Mouse (Mus musculus): ENCODE data around the gene Cldn11. TPM values are rescaled to one million over a fixed set of nuclear protein-coding genes. Genes with fewer than 3 reads are reported as not detected.

The Cldn11 gene
- polyA plus RNA-seq, 1 experiment from 2014 or later: 0.23 TPM

DNA sequence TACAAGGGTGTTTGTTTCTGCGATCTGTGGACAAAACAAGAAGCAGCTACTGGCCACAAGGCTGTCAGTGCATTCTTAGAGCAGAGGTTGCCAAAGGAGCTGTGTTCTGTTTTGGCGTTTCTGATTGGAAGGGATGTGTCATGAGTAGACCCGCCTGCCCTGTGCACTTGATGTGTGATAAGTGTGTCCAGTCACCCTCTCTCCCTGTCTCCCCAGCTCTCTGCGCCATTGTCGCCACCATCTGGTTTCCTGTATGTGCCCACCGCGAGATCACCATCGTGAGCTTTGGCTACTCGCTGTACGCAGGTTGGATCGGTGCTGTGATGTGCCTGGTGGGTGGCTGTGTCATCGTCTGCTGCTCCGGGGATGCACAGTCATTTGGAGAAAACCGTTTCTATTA, 13.1 kb downstream of the Cldn11 start:
- no peaks in the 10 kb centered on the region for H3K27me3 ChIP-seq (replicated peaks)
- H3K9ac ChIP-seq: no peak overlapping the region
- no peaks in the 10 kb centered on the region for H3K4me1 ChIP-seq
- ATAC-seq: no peak
- H3K36me3 ChIP-seq: no peaks in the 10 kb centered on the region
- no peaks in the 10 kb centered on the region for H3K9me3 ChIP-seq (replicated peaks)
- WGBS (ENCODE audit: insufficient replicate concordance): 73% methylated on average over 14 of the region's 14 CpGs
- H3K4me3 ChIP-seq: no peak overlapping the region
- H3K27ac ChIP-seq: no peak overlapping the region
- H3K4me2 ChIP-seq: no peak overlapping the region

DNA sequence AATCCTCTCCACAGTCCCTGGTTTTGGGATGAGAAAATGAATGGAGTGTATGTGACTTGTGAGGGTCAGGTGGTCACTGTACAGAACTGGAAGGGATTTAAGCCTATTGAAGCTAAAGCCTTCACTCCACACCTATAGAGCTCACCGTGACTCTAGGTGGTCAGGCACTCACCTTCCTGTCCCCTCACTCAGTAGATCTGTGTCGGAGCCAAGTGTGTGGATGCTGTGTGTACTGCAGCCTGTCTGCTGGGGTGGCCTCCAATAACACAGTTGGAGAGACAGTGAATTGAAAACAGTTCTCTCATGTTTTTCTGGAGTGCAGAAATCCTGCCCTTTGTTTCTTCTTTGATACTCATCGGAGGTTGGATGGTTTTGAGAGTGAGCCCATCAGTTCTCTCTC, 16.1 kb downstream of the Cldn11 start:
- WGBS (ENCODE audit: insufficient replicate concordance): 54% methylated on average over 3 of the region's 3 CpGs
- H3K9ac ChIP-seq: no peak overlapping the region
- ATAC-seq: no peak
- H3K36me3 ChIP-seq: no peaks in the 10 kb centered on the region
- no peak overlapping the region for H3K4me2 ChIP-seq
- no peak overlapping the region for H3K27ac ChIP-seq
- H3K27me3 ChIP-seq (replicated peaks): no peaks in the 10 kb centered on the region
- H3K9me3 ChIP-seq (replicated peaks): no peaks in the 10 kb centered on the region
- H3K4me1 ChIP-seq: no peaks in the 10 kb centered on the region
- H3K4me3 ChIP-seq: no peak overlapping the region

DNA sequence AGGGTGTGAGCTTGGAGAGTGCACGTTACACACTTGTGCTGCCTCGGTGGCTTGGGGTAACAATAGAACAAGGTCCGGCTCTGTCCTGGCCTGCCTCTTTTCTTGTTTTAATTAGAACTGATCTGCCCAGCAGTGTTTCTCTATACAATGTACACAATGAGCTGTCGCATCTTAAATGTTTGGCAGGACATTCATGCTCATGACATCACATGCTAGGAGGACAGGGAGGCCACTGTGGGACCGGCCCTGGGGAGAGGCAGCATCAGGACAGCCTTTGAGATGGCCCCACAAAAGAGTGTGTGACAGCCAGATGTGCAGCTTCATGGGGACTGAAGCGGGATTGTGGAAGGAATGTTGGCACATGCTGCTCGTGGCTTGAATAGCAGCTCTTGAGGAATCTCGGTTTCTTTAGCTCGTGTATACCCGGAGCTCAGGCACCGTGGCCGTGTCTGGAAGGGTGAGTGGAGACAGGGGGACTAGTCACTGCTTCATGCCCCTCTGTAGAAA, 16.7 kb downstream of the Cldn11 start:
- H3K27ac ChIP-seq: no peak overlapping the region
- H3K9me3 ChIP-seq (replicated peaks): no peaks in the 10 kb centered on the region
- no peaks in the 10 kb centered on the region for H3K36me3 ChIP-seq
- no peak for ATAC-seq
- H3K4me2 ChIP-seq: no peak overlapping the region
- H3K4me1 ChIP-seq: no peaks in the 10 kb centered on the region
- no peak overlapping the region for H3K9ac ChIP-seq
- WGBS (ENCODE audit: insufficient replicate concordance): 74% methylated on average over 12 of the region's 12 CpGs
- H3K27me3 ChIP-seq (replicated peaks): no peaks in the 10 kb centered on the region
- no peak overlapping the region for H3K4me3 ChIP-seq

DNA sequence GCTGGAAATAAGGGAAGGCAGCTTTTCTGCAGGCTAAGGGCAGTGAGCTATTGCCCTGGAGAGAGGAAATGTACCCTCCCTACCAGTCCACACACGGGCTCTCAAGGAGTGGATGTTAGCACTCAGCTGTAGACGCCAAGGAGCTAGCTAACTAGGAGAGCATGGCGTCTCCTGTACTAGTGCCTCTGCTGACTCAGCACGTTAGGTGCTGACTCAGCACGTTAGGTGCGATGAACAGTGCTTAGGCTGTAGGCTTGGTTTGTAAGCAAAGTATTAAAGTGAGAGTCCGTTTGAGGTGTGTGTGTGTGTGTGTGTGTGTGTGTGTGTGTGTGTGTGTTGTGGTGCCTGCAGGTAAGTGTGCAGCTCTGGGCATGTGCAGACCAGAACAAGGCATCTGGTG, 40.6 kb downstream of the Cldn11 start:
- no peak overlapping the region for H3K9ac ChIP-seq
- H3K36me3 ChIP-seq: no peaks in the 10 kb centered on the region
- 78% methylated on average over 7 of the region's 7 CpGs for WGBS (ENCODE audit: insufficient replicate concordance)
- no peaks in the 10 kb centered on the region for H3K9me3 ChIP-seq (replicated peaks)
- no peak overlapping the region for H3K27ac ChIP-seq
- no peak for ATAC-seq
- H3K4me2 ChIP-seq: no peak overlapping the region
- H3K27me3 ChIP-seq (replicated peaks): no peaks in the 10 kb centered on the region
- no peak overlapping the region for H3K4me3 ChIP-seq
- H3K4me1 ChIP-seq: no peaks in the 10 kb centered on the region

DNA sequence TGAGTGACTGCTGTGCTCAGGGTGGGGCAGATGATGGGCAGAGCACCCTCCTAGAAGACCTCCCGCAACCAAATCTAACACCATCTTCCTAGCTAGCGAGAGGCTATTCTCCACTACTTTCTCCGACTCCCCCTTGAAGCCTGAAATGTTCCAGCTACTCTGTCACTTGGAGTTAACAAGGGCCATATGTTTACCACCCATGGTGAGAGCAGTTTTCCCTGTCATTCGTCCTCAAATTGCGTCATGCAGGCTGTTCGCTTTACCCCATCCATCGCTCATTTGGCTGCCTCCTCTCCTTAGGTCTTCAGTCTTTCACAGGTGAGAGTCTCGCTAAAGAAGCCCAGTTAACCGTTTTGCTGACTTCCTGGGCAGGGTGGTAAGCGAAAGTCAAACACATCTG, 41.7 kb downstream of the Cldn11 start:
- Histone ChIP-seq H3K9me3 (replicated peaks) (no peaks in the 10 kb centered on the region), H3K27ac (no peak overlapping the region), H3K4me3 (no peak overlapping the region), H3K4me1 (no peaks in the 10 kb centered on the region), H3K9ac (no peak overlapping the region), H3K36me3 (no peaks in the 10 kb centered on the region), H3K27me3 (replicated peaks) (no peaks in the 10 kb centered on the region), H3K4me2 (no peak overlapping the region)
- ATAC-seq: no peak
- WGBS (ENCODE audit: insufficient replicate concordance): 69% methylated on average over 10 of the region's 10 CpGs

DNA sequence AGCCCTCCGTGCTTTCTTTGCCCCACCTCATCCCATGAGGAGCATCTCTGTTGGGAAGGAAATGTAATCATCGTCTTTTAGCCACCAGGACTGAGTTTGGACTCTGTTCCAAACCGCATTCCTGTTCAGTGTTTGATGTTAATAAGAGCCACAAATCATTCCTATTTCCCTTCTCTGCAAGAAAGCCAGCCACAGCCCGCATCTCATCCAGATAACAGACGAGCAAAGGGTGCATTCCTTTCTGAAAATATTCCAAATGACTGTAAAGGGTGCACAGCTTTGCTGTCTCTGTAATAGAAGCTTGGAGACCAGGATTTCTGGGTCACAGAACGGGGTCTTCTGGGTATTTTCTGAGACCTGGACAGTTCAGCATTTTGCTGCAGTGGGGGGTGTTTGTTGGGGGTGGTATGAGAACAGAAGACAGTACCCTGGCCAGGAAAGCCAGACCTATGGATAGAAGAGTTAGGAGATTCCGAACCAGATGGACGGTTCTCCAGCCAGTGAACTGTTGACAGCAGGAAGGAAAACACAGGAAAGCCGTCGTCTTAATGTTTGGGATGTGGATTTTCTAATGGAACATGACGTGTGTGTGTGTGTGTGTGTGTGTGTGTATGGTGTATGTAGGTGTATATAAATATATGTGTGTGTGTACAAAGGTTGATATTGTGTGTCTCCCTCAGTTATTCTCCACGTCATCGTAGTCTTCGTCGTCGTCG, 49.6 kb downstream of the Cldn11 start:
- no peaks in the 10 kb centered on the region for H3K4me1 ChIP-seq
- no peak overlapping the region for H3K27ac ChIP-seq
- 74% methylated on average over 17 of the region's 17 CpGs for WGBS (ENCODE audit: insufficient replicate concordance)
- no peak overlapping the region for H3K9ac ChIP-seq
- no peaks in the 10 kb centered on the region for H3K27me3 ChIP-seq (replicated peaks)
- no peak overlapping the region for H3K4me3 ChIP-seq
- no peaks in the 10 kb centered on the region for H3K9me3 ChIP-seq (replicated peaks)
- H3K36me3 ChIP-seq: no peaks in the 10 kb centered on the region
- no peak overlapping the region for H3K4me2 ChIP-seq
- ATAC-seq: no peak

DNA sequence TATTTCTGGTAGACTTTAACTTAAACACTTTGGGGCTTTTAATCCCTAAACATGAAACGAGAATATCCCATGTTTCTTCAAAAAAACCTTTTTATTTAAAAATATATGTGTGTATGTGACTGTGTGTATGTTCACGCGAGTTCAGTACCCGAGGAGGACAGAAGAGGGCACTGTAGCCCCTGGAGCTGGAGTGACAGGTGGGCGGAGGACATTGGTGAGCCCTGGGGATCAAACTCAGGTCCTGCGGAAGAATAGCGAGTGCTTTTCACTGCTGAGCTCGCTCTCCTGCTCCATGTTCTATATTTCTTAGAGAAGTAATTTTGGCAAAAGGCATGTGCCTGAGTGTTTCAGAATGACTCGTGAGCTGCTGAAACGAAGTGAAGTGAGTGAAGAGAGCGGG, 54.2 kb downstream of the Cldn11 start:
- H3K27me3 ChIP-seq (replicated peaks): no peaks in the 10 kb centered on the region
- H3K4me1 ChIP-seq: no peaks in the 10 kb centered on the region
- no peak overlapping the region for H3K4me3 ChIP-seq
- no peaks in the 10 kb centered on the region for H3K36me3 ChIP-seq
- no peaks in the 10 kb centered on the region for H3K9me3 ChIP-seq (replicated peaks)
- no peak overlapping the region for H3K9ac ChIP-seq
- H3K4me2 ChIP-seq: no peak overlapping the region
- no peak for ATAC-seq
- 80% methylated on average over 11 of the region's 11 CpGs for WGBS (ENCODE audit: insufficient replicate concordance)
- H3K27ac ChIP-seq: no peak overlapping the region

DNA sequence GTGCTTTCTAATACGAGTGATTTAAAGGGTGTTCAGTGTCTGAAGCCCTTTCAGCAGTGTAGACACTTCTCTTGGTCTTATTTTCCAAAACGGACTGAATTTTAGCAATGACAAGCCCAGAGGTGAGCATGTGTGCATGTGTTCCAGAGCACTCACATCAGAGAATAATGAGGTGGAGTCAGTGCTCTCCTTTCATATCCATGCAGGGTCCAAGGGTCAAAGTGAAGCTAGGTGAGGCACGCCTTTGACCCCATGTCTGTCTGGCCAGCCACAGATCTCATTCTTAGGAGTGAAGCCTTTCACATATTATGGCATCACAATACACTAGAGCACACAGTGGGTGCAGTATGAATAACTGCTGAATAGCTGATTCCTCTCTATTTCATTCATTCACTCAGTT, 55.4 kb downstream of the Cldn11 start:
- 57% methylated on average over 3 of the region's 3 CpGs for WGBS (ENCODE audit: insufficient replicate concordance)
- no peaks in the 10 kb centered on the region for H3K4me1 ChIP-seq
- H3K9me3 ChIP-seq (replicated peaks): no peaks in the 10 kb centered on the region
- H3K36me3 ChIP-seq: no peaks in the 10 kb centered on the region
- ATAC-seq: no peak
- H3K4me2 ChIP-seq: no peak overlapping the region
- H3K4me3 ChIP-seq: no peak overlapping the region
- H3K27ac ChIP-seq: no peak overlapping the region
- H3K9ac ChIP-seq: no peak overlapping the region
- no peaks in the 10 kb centered on the region for H3K27me3 ChIP-seq (replicated peaks)

DNA sequence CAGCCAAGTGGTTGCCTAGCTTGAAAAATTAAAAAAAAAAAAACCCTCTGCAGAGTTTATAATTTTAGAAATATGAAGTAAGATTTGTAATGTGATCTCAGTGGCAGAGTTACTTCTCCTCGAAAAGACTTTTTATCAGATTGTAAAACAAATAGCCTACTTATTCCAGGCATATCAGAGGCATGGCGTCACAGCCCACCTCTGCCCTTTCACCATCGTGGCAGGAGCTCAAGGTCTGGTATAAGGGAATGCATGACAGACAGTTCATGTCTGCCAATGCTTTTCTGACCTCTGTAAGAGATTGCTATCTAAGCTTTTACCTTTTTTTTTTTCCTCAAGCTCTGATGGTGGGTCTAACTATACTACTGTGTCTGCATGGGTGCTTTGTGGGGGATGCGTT, 58.3 kb downstream of the Cldn11 start:
- no peaks in the 10 kb centered on the region for H3K9me3 ChIP-seq (replicated peaks)
- H3K4me1 ChIP-seq: no peaks in the 10 kb centered on the region
- no peak overlapping the region for H3K27ac ChIP-seq
- H3K4me3 ChIP-seq: no peak overlapping the region
- no peak overlapping the region for H3K9ac ChIP-seq
- no peaks in the 10 kb centered on the region for H3K27me3 ChIP-seq (replicated peaks)
- no peaks in the 10 kb centered on the region for H3K36me3 ChIP-seq
- WGBS (ENCODE audit: insufficient replicate concordance): 46% methylated on average over 4 of the region's 4 CpGs
- no peak overlapping the region for H3K4me2 ChIP-seq
- ATAC-seq: no peak

DNA sequence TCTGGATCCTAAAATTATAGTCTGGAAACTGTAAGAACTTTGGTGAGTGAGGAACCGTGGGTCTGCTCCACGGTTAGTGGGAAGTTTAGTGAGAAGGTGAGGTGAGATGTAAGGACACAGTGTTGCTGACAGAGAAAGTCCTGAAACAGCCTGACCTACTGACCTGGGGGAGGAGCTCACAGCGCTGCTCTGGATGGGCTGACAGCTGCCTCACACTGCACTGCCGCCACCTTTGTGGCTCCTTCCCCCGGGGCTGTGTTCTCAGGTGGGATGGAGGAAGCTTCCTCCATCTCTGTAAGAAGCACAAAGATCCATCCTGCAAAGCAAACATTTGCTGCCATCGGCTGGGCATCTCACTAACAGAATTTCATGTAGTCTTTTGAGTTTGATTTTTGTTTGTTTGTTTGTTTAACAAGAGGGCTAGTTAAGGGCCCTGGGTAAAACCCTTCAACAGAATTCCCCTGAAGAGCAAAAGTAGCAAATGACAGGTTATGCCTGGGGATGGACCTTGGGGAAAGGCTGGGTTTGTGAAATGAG, 58.8 kb downstream of the Cldn11 start:
- WGBS (ENCODE audit: insufficient replicate concordance): 23% methylated on average over 6 of the region's 6 CpGs
- no peaks in the 10 kb centered on the region for H3K36me3 ChIP-seq
- H3K4me1 ChIP-seq: no peaks in the 10 kb centered on the region
- peak overlapping the region; percentile 43 for H3K4me2 ChIP-seq
- no peak for ATAC-seq
- no peaks in the 10 kb centered on the region for H3K9me3 ChIP-seq (replicated peaks)
- H3K4me3 ChIP-seq: no peak overlapping the region
- H3K27me3 ChIP-seq (replicated peaks): no peaks in the 10 kb centered on the region
- H3K27ac ChIP-seq: no peak overlapping the region
- no peak overlapping the region for H3K9ac ChIP-seq

DNA sequence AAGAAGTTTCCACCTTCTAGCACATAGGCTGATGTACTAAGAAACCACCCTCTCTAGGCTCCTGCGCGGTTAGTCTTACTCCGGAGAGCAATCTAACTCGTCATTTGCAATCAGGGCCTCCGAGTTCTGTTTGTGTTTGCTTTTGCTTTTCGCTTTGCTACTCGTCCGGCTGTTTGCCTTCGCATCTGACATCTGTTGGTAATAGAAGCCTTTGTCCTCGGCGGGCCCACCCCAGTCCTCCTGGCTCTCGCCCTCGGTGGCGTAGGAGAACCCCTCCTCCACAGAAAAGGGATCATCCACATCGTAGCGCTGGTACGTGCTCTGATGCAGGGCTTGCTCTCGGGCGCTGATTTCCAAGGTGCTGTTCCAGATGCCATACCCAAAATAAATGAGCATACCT, 59.3 kb downstream of the Cldn11 start:
- Histone ChIP-seq H3K27me3 (replicated peaks) (no peaks in the 10 kb centered on the region), H3K36me3 (no peaks in the 10 kb centered on the region), H3K27ac (no peak overlapping the region), H3K4me3 (no peak overlapping the region), H3K9me3 (replicated peaks) (no peaks in the 10 kb centered on the region), H3K9ac (no peak overlapping the region), H3K4me2 (peak overlapping the region; percentile 43), H3K4me1 (no peaks in the 10 kb centered on the region)
- 28% methylated on average over 19 of the region's 19 CpGs for WGBS (ENCODE audit: insufficient replicate concordance)
- no peak for ATAC-seq

DNA sequence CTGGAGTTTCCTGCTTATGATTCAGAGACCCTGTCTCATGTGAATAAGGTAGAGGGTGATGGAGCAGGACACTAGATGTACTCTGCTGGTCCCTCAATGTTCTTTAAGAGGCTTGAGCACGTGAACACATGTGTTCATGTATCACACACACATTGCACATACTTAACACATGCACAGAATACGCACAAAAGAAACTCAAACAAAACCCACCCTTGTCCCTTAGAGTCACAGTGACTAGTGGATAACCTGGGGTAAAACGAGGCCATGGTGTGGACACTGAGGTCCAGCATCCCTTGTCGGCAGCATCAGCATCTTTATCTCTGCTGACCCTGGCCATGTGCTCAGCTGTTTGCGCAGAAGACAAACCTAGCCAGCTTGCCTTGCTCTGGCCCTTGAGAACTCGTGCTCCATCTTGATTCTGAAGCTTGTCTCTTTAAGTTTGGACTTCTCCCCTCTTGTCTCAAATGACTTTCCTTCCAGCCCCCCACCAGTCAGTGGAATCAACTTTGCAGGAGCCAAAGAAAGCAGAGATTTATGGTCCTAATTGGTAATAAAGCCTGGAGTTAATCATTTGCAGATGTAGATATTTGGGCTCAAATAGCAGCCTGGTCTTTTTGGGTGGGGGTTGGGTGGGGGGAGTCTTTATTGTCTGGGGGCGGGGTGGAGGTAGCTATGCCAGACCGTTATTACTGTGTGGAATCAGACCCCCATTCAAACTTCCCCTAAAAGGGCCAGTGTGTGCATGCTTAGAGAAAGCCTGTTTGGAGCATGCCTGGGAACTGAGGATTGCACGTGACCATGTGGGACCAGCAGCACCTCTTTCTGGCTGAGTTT, 62.7 kb downstream of the Cldn11 start:
- WGBS (ENCODE audit: insufficient replicate concordance): 45% methylated on average over 9 of the region's 9 CpGs
- H3K27ac ChIP-seq: no peak overlapping the region

More for the DNA sequence above, 62.7 kb downstream of the Cldn11 start:
- ATAC-seq: no peak
- Histone ChIP-seq H3K4me2 (no peak overlapping the region), H3K36me3 (no peaks in the 10 kb centered on the region), H3K27me3 (replicated peaks) (no peaks in the 10 kb centered on the region), H3K9ac (no peak overlapping the region), H3K9me3 (replicated peaks) (no peaks in the 10 kb centered on the region), H3K4me3 (no peak overlapping the region), H3K4me1 (no peaks in the 10 kb centered on the region)

Measured in liver, embryonic 12.5 days (tissue).